Mouse (Mus musculus) layer of hippocampus, adult 18-20 months (tissue): ENCODE measurements at regions not wholly inside any gene's neighbourhood (a gene's known extent, or its start where the extent isn't known, plus 50 kb on each side); places are given as distances from the start of the nearest gene placed in this dataset.
A peak's percentile ranks its signal among the peaks of the same experiment; 100 is the strongest.
"Not testable (repeated sequence)": the region's sequence is repeated elsewhere in the genome, so short reads cannot be mapped to it uniquely, and the experiment has no call there.

ENCODE experiments used
- DNase-seq, 2 experiments: peaks; one replicate each; pipeline ENCODE4 v3.0.0; 2022; ENCODE audit warnings: low spot score in 2 of 2

DNA sequence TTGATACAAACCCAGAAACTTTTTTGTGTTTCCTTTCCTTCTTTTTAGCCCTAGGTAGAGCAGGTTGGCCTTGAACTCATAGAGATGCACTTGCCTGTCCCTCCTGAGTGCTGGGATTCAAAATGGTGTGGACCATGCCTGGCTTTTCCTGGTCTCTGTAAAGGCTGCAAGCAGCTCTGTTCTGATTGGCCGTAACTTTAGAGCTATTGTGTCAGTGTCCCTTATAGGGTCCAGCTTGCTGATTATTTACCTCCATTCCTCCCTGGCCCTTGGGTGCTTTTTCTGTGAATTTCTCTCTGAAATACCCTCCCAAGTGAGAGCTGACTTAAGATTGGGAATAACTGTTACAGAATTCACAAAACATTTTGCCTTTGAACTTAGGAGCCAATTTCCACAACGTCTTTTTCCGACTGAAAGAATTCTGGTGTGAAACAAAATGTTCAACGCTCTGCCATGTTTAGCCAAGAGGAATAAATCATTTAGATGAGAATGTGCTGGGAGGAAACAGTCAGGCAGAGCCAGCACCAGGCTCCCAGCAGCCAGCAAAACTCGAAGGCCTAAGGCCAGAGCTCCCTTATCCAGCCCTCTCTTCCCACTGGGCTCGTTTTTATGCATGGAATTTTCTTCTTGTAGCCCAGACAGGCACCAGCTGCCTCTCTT lies 180.0 kb upstream of the Pkdcc start:
- no peak for DNase-seq

DNA sequence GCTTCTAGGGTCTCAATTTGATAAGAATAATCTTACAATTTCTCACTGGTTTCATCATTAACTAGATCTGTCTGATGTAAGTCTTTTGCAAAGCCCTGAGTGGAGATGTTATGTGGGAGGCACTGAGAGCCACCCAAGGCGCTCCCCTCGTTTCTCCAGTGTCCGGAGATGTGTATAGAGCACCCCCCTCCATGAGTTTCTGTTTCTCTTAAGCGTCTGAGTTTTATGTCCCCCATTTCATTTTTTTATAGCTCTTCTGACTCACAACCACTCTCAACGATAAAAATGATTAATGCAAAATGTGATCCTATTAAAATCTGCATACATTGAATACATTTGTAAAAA lies 179.5 kb upstream of the Pkdcc start:
- DNase-seq = no peak

DNA sequence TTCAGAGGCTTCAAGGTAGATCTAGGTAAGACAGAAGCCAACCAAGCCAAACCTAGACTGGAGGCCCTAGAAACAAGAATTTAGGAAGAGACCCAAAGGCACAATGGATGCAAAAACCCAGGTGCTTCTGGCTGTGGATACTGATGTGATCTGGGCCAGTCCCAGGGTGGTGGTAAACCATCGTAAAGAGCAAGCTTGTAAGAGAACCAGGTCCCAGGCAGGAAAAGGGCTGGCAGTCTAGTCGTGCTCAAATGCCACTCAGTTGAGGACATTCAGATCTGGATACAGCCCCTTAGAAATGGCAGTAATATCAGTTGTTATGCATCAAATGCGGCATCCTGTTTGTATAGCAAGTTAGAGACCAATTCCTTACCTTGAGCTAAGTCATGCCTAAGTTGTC lies 175.5 kb upstream of the Pkdcc start:
- no peak for DNase-seq

DNA sequence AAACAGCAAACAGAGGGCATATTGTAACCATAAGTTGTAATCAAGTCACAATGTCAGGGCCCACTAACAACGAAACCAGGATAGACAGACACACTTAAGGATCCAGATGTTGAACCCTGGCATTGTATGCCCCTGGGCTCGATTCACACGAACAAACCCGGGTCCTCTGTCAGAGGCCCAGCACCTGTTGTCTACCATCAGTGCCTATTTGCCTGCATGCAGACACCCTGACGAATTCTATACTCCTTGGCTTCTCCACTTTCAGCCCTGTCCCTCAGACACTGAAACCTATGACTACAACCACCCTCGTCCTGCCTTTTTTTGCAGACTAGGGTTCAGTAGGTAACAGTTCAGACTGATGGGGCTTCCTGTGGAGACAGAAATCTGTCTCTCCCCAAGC lies 170.6 kb upstream of the Pkdcc start:
- no peak for DNase-seq

DNA sequence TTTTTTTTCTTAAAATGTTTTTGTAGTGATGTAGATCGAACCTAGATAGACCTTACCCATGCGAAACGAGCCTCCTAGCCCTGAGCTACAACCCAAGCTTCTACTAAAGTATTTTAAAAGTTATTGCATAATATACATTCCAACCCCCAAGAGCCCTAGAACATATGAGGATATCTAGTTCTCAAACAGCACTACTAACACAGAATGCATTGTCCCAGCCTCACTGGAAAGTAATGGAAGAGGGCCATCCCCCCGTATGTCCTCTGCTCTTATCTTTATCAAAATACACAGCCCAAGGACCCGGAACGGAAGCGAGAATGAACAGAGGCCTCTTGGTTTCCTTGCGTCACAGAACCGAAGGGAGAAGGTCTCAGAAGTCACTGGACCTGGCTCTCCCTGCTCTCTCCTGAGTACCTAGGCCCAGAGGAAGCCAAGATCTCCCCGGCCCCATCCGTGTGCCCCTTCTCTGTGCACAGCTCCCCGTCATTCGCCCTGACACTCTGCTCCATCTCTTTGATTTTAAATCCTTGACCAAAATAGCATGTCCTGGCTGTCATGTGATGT lies 165.0 kb upstream of the Pkdcc start:
- no peak for DNase-seq

DNA sequence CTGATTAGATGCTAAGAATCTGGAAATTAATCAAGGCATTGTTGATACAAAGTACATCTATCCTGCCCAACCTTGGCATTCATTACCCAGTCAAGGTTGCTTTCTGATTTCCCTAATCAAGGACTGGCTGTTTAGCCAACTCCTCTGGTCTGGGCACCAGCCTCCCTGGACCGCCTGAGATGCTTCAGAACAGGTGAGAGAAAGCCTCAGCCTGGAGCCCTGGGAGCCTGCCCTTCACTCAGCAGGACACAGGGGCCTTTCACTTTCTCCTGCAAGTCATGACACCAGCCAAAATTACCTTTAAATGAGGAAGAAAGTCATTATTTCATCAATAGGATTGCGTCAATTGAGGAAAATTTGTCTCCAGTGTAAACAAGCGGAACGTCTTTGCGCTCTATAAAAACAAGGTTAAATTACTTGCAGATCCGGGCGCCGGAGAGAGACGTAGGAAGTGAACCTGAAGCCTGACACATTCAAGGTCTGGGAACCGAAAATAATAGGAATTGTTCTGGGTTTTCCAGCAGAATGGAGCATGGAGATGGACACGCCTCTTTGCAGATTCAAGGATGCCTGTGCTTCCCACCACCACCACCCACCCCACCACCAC lies 164.4 kb upstream of the Pkdcc start:
- no peak for DNase-seq

DNA sequence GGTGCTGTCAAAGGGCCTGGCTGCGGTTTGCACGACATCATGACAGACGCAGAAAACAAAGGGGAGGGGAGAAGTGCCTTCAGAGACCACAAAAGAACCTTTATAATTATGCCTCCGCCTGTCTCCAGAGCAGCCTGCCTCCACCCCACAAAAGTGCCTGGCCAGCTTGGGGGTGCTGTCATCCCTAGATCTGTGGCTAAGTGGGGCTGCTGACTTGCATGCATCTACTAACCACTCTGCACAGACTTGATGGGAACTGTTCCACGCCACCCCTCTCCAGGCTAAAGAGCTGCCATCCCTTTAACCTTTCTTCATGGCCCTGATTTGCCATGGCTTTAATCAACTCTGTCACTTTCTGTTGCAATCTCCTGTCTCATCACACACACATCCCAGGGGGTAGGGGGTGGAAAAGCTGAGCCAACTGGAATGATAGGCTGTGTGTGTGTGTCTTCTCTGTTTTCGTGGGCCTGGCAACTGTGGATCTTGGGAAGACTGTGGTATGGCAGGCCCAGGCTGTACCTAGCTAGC lies 162.4 kb upstream of the Pkdcc start:
- no peak for DNase-seq

DNA sequence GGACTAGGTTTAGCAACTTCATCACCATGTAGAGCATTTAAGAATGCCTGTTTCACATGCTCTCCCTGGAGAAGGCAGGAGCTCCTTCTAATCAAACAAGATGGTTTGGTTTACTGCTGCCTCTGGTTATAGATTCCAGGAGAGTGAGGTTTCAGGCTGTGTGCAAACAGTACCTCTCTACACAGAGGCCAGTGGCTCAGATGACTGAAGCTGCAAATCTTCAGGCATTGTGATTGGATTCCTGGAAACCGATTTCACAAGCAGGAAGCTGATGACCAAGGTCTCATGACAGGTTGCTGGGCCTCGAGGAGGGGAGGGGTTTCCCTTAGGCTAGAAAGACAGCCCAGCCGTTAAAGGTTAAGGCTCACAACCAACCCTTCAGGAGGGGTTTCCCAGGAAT lies 157.3 kb upstream of the Pkdcc start:
- DNase-seq = no peak

DNA sequence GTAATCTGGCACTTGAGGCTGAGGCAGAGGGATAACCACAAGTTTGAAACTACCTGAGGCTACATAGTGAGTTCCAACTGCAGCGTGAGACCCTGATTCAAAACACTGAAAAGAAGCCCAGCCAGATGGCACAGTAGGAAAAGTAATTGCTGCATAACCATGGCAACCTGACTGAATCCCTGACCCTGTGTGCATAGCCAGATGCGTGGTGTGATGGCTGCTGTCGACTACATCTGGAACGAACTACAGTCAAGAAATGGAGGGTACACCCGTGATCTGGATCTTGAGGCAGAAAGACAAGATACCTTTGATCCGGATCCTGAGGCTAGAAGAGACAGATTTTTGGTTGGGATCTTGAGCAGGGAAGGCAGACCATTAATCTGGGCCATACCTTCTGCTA lies 153.2 kb upstream of the Pkdcc start:
- DNase-seq = no peak

DNA sequence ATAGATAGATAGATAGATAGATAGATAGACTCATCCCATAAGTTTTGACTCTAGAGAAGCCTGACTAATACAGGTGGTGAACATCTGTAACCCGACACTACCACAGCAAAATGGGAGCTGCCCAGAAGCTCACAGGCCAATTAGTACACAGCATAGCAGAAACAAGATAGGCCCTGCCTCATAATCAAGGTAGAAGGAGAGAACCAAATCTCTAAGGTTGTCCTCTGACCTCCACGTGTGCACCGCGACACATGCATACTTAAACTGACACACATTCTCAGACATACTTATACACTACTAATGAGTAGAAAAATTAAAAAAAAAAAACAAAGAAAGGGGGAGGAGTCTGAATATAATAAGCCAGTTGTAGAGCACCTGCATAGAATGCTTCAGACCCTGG lies 151.2 kb upstream of the Pkdcc start:
- no peak for DNase-seq

DNA sequence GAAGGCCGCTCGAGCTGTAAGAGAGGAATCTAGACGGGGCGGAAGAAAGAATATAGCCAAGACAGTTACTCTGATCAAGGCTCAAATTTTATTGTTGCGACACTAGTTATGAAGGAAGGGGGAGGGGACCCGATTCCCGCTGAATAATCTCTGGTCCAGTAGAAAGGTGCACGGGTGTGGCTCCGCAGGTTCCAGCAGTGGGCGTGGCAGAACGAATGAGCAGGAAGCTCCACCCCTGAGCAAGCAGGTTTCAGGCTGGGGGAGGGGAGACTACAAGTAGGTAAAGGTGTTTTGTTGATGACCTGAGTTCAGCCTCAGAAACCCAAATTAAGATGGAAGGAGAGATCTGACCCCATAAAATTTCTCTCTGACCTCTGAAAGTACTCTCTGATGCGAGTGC lies 150.7 kb upstream of the Pkdcc start:
- not testable (repeated sequence) for DNase-seq

DNA sequence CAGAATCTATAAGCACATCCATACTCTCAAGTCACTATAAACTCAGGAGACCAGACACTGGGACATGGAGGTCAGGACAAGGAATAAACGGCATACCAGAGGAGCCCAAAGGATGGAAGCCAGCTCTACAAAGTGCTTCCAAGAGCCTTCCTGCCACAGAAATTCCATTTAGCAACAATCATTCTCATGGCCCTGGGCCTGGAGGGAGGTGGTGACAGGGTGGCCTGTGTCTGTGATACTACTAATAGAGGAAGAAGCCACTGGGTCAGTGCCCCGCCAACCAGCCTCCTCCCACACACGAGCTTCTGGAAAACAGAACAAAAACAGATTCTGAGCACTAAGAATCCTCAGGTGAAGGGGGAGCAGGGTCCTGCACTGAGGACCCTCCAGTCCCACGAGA lies 145.8 kb upstream of the Pkdcc start:
- DNase-seq = no peak

DNA sequence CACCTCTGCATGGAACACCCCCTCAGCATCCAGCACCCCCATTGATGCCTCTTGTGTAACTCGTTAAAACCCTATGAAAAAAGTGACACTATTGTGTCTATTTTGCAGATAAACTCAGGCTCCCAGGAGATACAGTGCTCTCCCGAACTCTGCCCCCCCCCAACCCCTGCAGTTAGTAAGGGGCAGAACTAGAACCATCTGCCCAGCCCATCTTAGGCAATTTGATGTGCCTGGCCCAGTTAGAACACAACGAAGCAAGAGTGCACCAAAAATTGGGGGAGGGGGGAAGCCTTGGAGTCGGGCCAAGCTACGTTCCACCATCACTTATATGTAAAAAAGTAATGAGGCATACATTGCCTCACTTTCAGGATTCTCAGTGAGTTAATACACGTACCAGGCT lies 143.3 kb upstream of the Pkdcc start:
- no peak for DNase-seq

DNA sequence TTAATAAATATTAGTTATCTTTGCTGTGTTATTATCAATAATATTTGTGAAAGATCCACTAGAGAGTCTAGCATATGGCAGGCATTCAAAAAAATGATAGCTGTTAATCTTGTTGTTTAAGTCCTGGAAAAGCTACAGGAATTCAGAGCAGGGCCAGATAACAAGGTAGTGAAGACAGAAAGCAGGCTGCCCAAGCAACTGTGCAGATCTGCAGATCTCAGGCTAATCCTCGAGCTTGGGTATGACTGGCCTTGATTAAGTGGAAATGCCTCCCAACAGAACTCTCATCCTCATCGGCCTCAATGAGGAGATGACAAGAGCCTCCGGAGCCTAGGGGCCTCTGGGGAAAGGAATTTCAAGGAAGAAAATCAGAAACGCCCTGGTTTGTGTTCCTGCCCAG lies 142.9 kb upstream of the Pkdcc start:
- no peak for DNase-seq

DNA sequence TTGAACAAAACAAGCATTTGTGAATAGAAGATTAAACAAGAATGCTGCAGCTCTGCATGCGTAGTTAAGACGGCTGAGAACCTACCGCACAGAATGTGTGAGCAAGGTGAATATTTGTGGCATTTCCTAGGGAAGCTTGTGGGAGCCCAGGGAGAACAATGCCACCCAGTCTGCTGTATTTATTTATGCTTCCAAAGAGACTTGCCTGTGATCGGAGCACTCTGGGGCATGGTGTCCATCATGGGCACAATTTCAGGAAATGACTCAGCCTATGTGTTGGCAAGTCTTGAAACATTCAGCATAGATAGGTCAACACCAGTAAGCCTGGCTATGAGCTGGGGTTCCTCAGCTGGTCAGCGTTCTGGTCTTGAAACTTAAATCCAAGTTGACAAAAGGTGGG lies 140.2 kb upstream of the Pkdcc start:
- DNase-seq = no peak

DNA sequence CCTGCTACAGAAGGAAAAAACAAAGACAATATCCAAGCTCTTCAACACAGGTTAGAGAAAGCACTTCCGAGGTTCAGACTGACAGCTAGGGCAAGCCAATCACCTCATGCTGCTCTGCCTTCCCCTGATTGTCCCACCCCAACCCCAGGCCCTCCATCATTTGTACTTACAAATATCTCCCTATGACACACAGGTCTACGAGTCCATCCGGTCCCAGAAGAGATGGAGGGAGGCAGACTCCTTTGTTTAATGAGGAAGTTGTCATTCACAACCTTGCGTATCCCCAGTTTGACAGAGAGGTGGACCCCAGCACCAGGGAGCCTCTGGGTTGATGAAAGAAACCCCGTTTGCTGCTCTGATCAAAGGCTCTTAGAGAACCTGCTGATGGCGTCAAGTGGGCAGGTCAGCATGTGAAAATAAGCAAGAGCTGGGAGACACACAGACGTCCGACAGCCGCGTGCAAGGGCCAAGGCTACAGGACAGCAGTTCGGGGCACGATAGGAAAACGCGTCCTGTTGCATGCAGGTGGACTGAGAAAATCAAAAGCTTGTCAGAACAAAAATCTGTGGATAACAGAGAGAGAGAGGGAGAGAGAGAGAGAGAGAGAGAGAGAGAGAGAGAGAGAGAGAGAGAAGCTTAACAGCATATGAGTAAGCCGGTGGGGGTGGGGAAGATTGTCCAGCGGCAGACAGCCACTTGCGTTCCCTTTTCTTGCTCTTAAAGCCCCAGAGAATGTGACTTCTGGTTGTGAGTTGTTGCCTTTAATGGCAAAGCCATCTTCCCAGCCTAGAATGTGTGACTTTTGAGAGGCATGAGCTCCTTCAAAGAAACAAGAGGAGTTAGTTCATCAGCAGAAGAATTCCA lies 137.1 kb upstream of the Pkdcc start:
- DNase-seq = no peak

DNA sequence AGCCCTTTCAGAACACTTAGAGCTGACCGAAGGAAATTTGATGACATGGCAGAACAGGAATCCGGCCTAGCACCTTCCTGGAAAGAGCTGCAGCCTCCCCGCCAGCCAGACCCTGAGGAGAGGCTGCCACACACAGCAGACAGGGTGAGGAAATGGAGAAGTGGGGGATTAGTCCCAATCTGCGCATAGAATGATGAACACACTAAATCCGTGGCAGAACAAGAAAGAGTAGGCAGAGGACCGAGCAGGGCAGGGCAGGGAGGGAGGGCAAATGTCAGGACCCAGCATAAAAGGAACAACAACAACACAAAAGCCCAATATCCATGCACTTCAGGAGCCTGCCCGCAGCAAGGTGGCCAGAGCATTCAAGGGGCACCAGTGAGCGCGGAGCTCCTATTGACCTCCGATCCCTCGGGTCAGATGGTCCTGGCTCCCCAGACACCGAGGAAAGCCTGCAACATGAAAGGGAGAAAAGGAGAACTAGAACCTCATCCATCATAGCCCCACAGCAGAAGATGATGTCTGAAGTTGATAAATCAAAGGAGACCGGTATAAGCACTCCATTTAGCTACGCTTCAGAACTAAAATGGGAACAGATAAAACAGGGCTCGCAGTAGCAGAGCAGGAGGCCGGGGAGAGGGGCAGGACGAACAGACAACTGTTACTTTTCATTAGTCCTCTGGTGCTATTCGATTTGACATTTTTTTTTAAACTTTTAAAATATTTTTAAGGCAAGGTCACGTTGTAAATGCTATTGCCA lies 136.3 kb upstream of the Pkdcc start:
- no peak for DNase-seq

DNA sequence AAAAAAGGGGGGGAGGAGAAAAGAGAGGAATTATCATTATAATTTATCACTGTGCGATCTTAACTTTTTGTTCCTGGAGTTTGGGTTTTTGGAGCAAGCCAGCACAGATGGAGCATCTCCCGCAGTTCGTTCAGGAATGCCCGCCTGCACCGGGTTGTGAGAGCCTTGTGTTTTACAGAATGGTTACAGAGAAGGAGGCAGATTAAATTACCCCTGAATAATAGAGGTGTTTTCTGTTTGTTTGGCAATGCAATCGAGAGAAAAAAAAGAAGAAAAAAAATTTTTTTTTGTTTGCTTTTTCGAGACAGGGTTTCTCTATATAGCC lies 135.8 kb upstream of the Pkdcc start:
- DNase-seq = peak in 1 of 2 experiments; percentile 21

DNA sequence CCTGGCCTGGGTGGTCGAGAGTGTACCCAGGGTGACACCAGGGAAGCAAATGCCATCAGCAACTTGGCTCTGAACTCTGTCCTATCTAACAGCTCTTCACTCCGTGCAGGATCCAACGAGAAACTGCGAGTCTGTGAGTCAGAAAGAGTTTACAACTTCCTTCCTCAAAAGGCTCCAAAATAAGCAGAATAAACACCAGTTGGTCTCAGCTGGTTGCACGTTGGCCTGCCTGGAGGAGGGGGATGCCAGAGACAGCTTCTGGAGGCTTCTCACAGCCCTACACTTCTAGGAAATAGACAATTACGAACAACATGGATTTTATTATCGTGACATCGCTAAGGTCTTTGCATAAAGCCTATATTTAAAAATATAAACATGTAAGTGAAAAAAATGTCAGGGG lies 133.4 kb upstream of the Pkdcc start:
- no peak for DNase-seq

DNA sequence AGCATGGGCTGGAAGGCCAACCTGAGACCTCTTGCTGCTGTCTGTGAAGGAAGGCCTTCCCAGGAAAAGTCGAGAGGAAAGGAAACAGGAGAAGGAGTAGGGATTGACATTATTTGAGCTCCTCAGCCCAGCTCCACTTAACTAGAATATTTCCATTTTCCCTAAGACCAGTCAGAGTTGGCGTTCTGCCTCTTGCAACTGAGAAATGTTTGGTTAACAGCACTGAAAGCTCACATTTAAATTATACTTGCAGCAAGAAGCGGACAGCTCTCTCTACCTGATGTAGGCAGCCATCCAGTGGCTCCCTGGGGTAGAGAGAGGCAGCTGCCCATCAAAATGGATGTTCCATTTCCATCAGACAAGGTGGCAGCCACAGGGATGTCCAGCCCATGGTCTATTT lies 131.6 kb upstream of the Pkdcc start:
- no peak for DNase-seq

DNA sequence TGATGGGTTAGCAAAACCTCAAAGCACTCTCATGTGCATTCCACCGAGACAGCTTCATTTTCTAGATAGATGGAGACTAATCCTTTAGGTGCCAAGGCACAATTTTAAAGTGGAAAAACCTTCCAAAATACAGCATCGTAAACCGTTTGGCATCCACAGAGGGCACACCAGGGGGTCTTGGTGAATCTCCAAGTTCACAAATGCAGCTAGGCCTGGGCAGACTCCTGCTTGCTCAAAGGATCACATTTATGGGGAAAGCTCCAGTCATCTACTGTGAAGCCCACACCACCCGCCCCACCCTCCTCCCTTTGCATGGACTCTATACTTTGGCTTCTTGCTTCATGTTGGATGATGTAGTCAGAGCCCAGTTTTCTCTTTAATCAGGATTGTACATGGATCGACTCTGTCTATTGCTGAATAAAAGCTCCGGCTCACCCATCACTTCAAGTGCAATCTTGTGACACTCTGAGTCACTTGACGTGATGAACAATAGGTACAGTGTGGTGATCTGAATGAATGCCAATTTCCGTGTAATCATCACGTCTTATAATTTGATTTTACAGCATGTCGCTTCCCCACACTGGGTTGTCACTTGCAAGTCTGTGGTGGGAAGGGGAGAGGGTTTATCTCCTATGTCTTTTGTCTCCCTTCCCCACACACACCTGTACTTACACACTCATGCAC lies 129.2 kb upstream of the Pkdcc start:
- no peak for DNase-seq
